In the genomic region with DNA sequence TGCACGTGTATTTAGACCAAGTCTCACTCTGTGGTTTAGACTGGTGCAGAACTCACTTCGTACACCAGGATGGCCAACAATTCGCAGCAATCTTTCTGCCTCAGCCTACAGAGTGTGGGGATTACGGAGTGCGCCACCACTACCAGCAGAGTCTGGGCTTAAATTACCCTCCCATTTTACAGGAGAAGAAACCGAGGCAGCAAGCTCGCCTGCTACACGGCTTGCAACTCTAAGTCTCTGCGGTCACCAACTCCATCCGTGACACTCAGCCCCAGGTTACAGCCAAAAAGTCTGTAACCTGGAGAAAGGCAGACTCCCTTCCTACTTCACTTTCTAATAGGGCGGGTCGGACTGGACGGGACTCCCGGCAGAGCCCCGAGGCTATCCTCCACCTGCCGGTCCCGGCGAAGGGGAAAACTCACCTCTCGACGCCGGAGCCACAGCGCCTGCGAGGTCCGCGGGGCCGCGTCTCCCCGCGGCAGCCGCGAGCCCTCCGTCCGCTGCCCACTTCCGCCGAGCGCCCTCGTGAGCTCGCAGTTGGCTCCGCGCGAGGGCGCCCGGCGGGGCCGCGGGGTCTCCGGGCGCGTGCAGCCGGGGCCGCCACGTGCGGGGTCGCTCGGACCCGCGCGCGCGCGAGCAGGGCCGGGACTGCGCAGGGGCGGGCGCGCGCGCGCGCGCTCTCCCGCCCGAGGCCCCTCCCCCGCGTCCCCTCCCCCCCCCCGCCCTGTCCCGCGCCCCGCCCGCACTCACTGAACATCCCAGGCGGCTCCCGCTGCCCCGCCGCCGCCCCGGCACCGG, we compare ENCODE assay signal across 7 mouse cellular contexts. TPM values are rescaled to one million over a fixed set of nuclear protein-coding genes. Genes with fewer than 3 reads are reported as not detected.
DNase-seq lines count a peak whose midpoint lies in the region; ATAC-seq and TF ChIP-seq lines count a peak whose summit lies in the region.

No protein-coding gene starts in this region.

- H3K4me2 ChIP-seq in forebrain, embryonic 12.5 days: peak overlapping the region; percentile 71
- peak overlapping the region; percentile 82 for H3K4me2 ChIP-seq in hindbrain, embryonic 14.5 days (replicated peaks)
- H3K4me2 ChIP-seq in limb, embryonic 14.5 days (replicated peaks; ENCODE audit: low read depth, low read length, severe bottlenecking): peak overlapping the region; percentile 66
- peak overlapping the region; percentile 78 for H3K4me2 ChIP-seq in midbrain, embryonic 14.5 days (ENCODE audit: low read length)

- ATAC-seq in forebrain, embryonic 12.5 days (ENCODE audit: low FRiP score): peak; percentile 85
- peak; percentile 85 for ATAC-seq in hindbrain, embryonic 14.5 days (ENCODE audit: low FRiP score)
- ATAC-seq in limb, embryonic 14.5 days (ENCODE audit: low FRiP score, low read depth): peak; percentile 90
- ATAC-seq in midbrain, embryonic 14.5 days (ENCODE audit: low FRiP score, low TSS enrichment): peak; percentile 85

- H3K9ac ChIP-seq in ES-E14 (ENCODE audit: insufficient read depth, low read depth, low read length, poor library complexity, severe bottlenecking): peak overlapping the region; percentile 99
- peak overlapping the region; percentile 80 for H3K9ac ChIP-seq in forebrain, embryonic 12.5 days
- peak overlapping the region; percentile 85 for H3K9ac ChIP-seq in hindbrain, embryonic 14.5 days
- peak overlapping the region; percentile 84 for H3K9ac ChIP-seq in limb, embryonic 14.5 days (ENCODE audit: low read depth, low read length, severe bottlenecking)
- H3K9ac ChIP-seq in midbrain, embryonic 14.5 days (replicated peaks; ENCODE audit: low read length): peak overlapping the region; percentile 72

- no peaks in the 10 kb centered on the region for H3K9me3 ChIP-seq in ES-E14 (ENCODE audit: control insufficient read depth, insufficient read depth, low read depth, low read length)
- H3K9me3 ChIP-seq in forebrain, embryonic 12.5 days: no peaks in the 10 kb centered on the region
- no peaks in the 10 kb centered on the region for H3K9me3 ChIP-seq in hindbrain, embryonic 14.5 days (ENCODE audit: control insufficient read depth, low read length)
- H3K9me3 ChIP-seq in limb, embryonic 14.5 days (ENCODE audit: control insufficient read depth, low read length): no peaks in the 10 kb centered on the region
- H3K9me3 ChIP-seq in midbrain, embryonic 14.5 days (ENCODE audit: control insufficient read depth, low read length): no peaks in the 10 kb centered on the region

- peak overlapping the region; percentile 98 for H3K27ac ChIP-seq in ES-E14 (ENCODE audit: insufficient read depth, low read depth, low read length, poor library complexity, severe bottlenecking)
- peak overlapping the region; percentile 95 for H3K27ac ChIP-seq in forebrain, embryonic 12.5 days
- peak overlapping the region; percentile 94 for H3K27ac ChIP-seq in hindbrain, embryonic 14.5 days
- H3K27ac ChIP-seq in limb, embryonic 14.5 days (replicated peaks; ENCODE audit: low read depth, low read length): peak overlapping the region; percentile 87
- H3K27ac ChIP-seq in midbrain, embryonic 14.5 days (replicated peaks; ENCODE audit: low read depth, low read length): peak overlapping the region; percentile 89

- no peaks in the 10 kb centered on the region for H3K27me3 ChIP-seq in forebrain, embryonic 12.5 days
- H3K27me3 ChIP-seq in hindbrain, embryonic 14.5 days (ENCODE audit: control insufficient read depth, insufficient read depth, low read length): no peaks in the 10 kb centered on the region
- H3K27me3 ChIP-seq in limb, embryonic 14.5 days (ENCODE audit: control insufficient read depth, insufficient read depth, low read length): no peaks in the 10 kb centered on the region
- no peaks in the 10 kb centered on the region for H3K27me3 ChIP-seq in midbrain, embryonic 14.5 days (ENCODE audit: control insufficient read depth, insufficient read depth, low read length)

- H3K4me1 ChIP-seq in ES-E14 (ENCODE audit: control insufficient read depth in 2 of 2, insufficient read depth in 2 of 2, low read length in 2 of 2, poor library complexity in 1 of 2): peaks cover 6 to 8% of the 10 kb centered on the region in 2 experiments
- H3K4me1 ChIP-seq in forebrain, embryonic 12.5 days: peaks cover 37% of the 10 kb centered on the region
- peaks cover 30% of the 10 kb centered on the region for H3K4me1 ChIP-seq in hindbrain, embryonic 14.5 days (replicated peaks; ENCODE audit: control insufficient read depth, insufficient read depth, low read length)
- H3K4me1 ChIP-seq in limb, embryonic 14.5 days (ENCODE audit: control insufficient read depth, insufficient read depth, low read length): peaks cover 26% of the 10 kb centered on the region
- peaks cover 18% of the 10 kb centered on the region for H3K4me1 ChIP-seq in midbrain, embryonic 14.5 days (ENCODE audit: control insufficient read depth, insufficient read depth, low read length)

- H3K4me3 ChIP-seq in ES-E14 (ENCODE audit: insufficient read depth in 1 of 2, low read depth in 1 of 2, low read length in 2 of 2, poor library complexity in 1 of 2, severe bottlenecking in 1 of 2): peak overlapping the region; percentile 98 to 99
- peak overlapping the region; percentile 79 for H3K4me3 ChIP-seq in forebrain, embryonic 12.5 days (replicated peaks)
- H3K4me3 ChIP-seq in hindbrain, embryonic 14.5 days (replicated peaks; ENCODE audit: low read length): peak overlapping the region; percentile 88
- H3K4me3 ChIP-seq in limb, embryonic 14.5 days (replicated peaks; ENCODE audit: low read length): peak overlapping the region; percentile 79
- peak overlapping the region; percentile 78 for H3K4me3 ChIP-seq in midbrain, embryonic 14.5 days (replicated peaks; ENCODE audit: low read depth, low read length)

- 0 out of 2 replicates have a peak, but pooled peaks have one; percentile 15 for TF ChIP-seq POLR2A in limb, embryonic 14.5 days (IDR thresholded peaks at IDR 0.05; ENCODE audit: borderline replicate concordance, extremely low read depth, insufficient read depth, insufficient read length)

- H3K36me3 ChIP-seq in ES-E14 (ENCODE audit: control insufficient read depth, insufficient read depth, low read length, poor library complexity, severe bottlenecking): peaks cover 11% of the 10 kb centered on the region
- peaks cover 11% of the 10 kb centered on the region for H3K36me3 ChIP-seq in forebrain, embryonic 12.5 days (replicated peaks)
- peaks cover 14% of the 10 kb centered on the region for H3K36me3 ChIP-seq in hindbrain, embryonic 14.5 days (replicated peaks; ENCODE audit: control insufficient read depth, insufficient read depth)
- peaks cover 12% of the 10 kb centered on the region for H3K36me3 ChIP-seq in limb, embryonic 14.5 days (ENCODE audit: control insufficient read depth, insufficient read depth, low read length)
- peaks cover 11% of the 10 kb centered on the region for H3K36me3 ChIP-seq in midbrain, embryonic 14.5 days (ENCODE audit: control insufficient read depth, insufficient read depth, low read length)

- peak; percentile 31 for DNase-seq in ES-E14 (ENCODE audit: low read depth, low spot score)
- peak; percentile 72 for DNase-seq in brain, adult 2 months (ENCODE audit: low read depth, low spot score)
- peak; percentile 76 for DNase-seq in hindbrain, embryonic 14.5 days (ENCODE audit: low spot score)
- DNase-seq in limb, embryonic 14.5 days (ENCODE audit: low spot score): peak; percentile 64
- peak; percentile 91 for DNase-seq in midbrain, embryonic 14.5 days
- peak; percentile 24 to 39 for DNase-seq in spleen, postnatal 14 days (ENCODE audit: low spot score in 2 of 2)

- in situ Hi-C loops in ES-E14 (cut with MboI; ENCODE audit: low sequenced_read_pairs in 2 of 2, unreplicated experiment in 2 of 2): no loop called here

- WGBS in forebrain, embryonic 12.5 days: 1% methylated on average over 38 of the region's 87 CpGs
- WGBS in hindbrain, embryonic 14.5 days: 1% methylated on average over 67 of the region's 87 CpGs
- 4% methylated on average over 30 of the region's 87 CpGs for WGBS in limb, embryonic 14.5 days
- WGBS in midbrain, embryonic 14.5 days: 1% methylated on average over 80 of the region's 87 CpGs

TF ChIP-seq in ES-E14, 5 proteins besides CTCF, POLR2A, EP300 and RAD21:
- TF ChIP-seq HCFC1 (IDR thresholded peaks at IDR 0.05; ENCODE audit: borderline replicate concordance, insufficient read depth, low read length) (no peak), CHD2 (IDR thresholded peaks at IDR 0.05; ENCODE audit: low read depth, low read length) (no peak), ZNF384 (IDR thresholded peaks at IDR 0.05; ENCODE audit: low read depth, low read length) (no peak), ZC3H11A (IDR thresholded peaks at IDR 0.05; ENCODE audit: borderline replicate concordance, low read depth, low read length) (no peak), MAFK (IDR thresholded peaks at IDR 0.05; ENCODE audit: insufficient read depth, low read depth, low read length) (no peak)

RNA-seq across cellular contexts. Expression of a gene that starts 0.6 kb away (rescaled TPM):
- 95.4 and 104 TPM in 2 replicates for total RNA-seq in ES-E14 (2012; rRNA removed)
- 38.7 and 39.8 TPM in 2 replicates for polyA plus RNA-seq in forebrain, embryonic 12.5 days (2016; fragmentation: Nextera tagmentation; extraction: Ambion mirVana)
- 24.2 and 25.7 TPM in 2 replicates for polyA plus RNA-seq in hindbrain, embryonic 14.5 days (2014; fragmentation: Nextera tagmentation; extraction: Ambion mirVana)
- 38.8 and 49.3 TPM in 2 replicates for polyA plus RNA-seq in limb, embryonic 14.5 days (2012; rRNA removed)
- 48.8 and 49.6 TPM in 2 replicates for polyA plus RNA-seq in limb, embryonic 14.5 days (2014; fragmentation: Nextera tagmentation; extraction: Ambion mirVana)
- polyA plus RNA-seq in midbrain, embryonic 14.5 days (2014; fragmentation: Nextera tagmentation; extraction: Ambion mirVana): 23.3 and 29.9 TPM in 2 replicates

RNA-seq across cellular contexts. Expression of a gene that starts 0.7 kb away (rescaled TPM):
- total RNA-seq in ES-E14 (2012; rRNA removed): 80.0 and 81.8 TPM in 2 replicates
- 6.5 and 7.7 TPM in 2 replicates for polyA plus RNA-seq in forebrain, embryonic 12.5 days (2016; fragmentation: Nextera tagmentation; extraction: Ambion mirVana)
- 4.9 and 5.5 TPM in 2 replicates for polyA plus RNA-seq in hindbrain, embryonic 14.5 days (2014; fragmentation: Nextera tagmentation; extraction: Ambion mirVana)
- 11.9 and 12.4 TPM in 2 replicates for polyA plus RNA-seq in limb, embryonic 14.5 days (2012; rRNA removed)
- 6.7 and 7.2 TPM in 2 replicates for polyA plus RNA-seq in limb, embryonic 14.5 days (2014; fragmentation: Nextera tagmentation; extraction: Ambion mirVana)
- 4.0 and 5.7 TPM in 2 replicates for polyA plus RNA-seq in midbrain, embryonic 14.5 days (2014; fragmentation: Nextera tagmentation; extraction: Ambion mirVana)

RNA-seq across cellular contexts. Expression of a gene that starts 37.7 kb away (rescaled TPM):
- total RNA-seq in ES-E14 (2012; rRNA removed): 24.6 and 32.1 TPM in 2 replicates
- 16.1 and 17.3 TPM in 2 replicates for polyA plus RNA-seq in forebrain, embryonic 12.5 days (2016; fragmentation: Nextera tagmentation; extraction: Ambion mirVana)
- 19.7 and 21.5 TPM in 2 replicates for polyA plus RNA-seq in hindbrain, embryonic 14.5 days (2014; fragmentation: Nextera tagmentation; extraction: Ambion mirVana)
- polyA plus RNA-seq in limb, embryonic 14.5 days (2012; rRNA removed): 14.0 and 15.4 TPM in 2 replicates
- polyA plus RNA-seq in limb, embryonic 14.5 days (2014; fragmentation: Nextera tagmentation; extraction: Ambion mirVana): 19.2 and 20.9 TPM in 2 replicates
- 15.6 and 18.4 TPM in 2 replicates for polyA plus RNA-seq in midbrain, embryonic 14.5 days (2014; fragmentation: Nextera tagmentation; extraction: Ambion mirVana)

Comparison
In these comparisons a context has a peak if more than half of its experiments do, and no peak if none do; other contexts are left out.
1. Peak in every context shown above with its lines: DNase-seq, ATAC-seq, H3K4me3 ChIP-seq and H3K27ac ChIP-seq.
2. DNase-seq: peak in every context shown above with its lines; median percentile 91 in midbrain, embryonic 14.5 days; 76 in hindbrain, embryonic 14.5 days; 72 in brain, adult 2 months; 64 in limb, embryonic 14.5 days; 32 in spleen, postnatal 14 days; 31 in ES-E14.